Mouse (Mus musculus) heart, adult 2 months (tissue): ENCODE measurements around the gene Mybpc2.

Experiments used
- CTCF ChIP-seq: fragments of 200-600 bp; IDR thresholded peaks from 2 replicates; pipeline ENCODE4 v1.8.1; 2022; ENCODE audit warnings: antibody characterized with exemption, mild to moderate bottlenecking, moderate library complexity
- EP300 ChIP-seq: fragments of 200-500 bp; IDR thresholded peaks from 2 replicates; pipeline ENCODE4 v1.6.1; 2011; ENCODE audit warnings: low read depth, low read length, control low read depth; ENCODE audit not compliant: insufficient read depth

- TF ChIP-seq EP300 = no peak
- no peak for TF ChIP-seq CTCF
Observed at GRCm38 (mm10) chr7:44564486-44564885, 40.0 kb upstream of the Mybpc2 start.
